Mouse (Mus musculus): ENCODE data around the gene Piwil1.
A peak's percentile ranks its signal among the peaks of the same experiment; 100 is the strongest.
"Not testable (repeated sequence)": the region's sequence is repeated elsewhere in the genome, so short reads cannot be mapped to it uniquely, and the experiment has no call there.

Piwil1 gene

DNA sequence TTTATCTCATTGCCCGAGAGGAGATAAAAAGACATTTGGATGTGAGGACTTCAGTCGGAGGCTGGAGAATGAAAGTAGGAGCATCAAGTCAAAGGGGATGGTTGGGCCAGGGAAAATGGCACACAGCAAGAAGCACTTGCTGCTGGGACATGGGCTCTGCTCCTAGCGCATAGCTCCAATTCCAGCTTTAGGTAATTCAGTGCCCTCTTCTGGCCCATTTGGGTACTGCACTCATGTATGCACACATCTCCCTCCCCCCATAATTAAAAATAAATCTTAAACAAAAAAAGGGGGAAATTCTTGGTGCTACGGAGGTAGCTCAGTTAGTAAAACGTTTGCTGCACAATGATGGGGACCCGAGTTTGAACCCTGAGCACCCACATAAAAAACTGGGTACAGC, 9.5 kb downstream of the Piwil1 start:
- DNase-seq = peak; percentile 50 to 60

- no peak for DNase-seq
Observed at GRCm38 (mm10) chr5:128715171-128715570, 12.8 kb downstream of the Piwil1 start.

DNA sequence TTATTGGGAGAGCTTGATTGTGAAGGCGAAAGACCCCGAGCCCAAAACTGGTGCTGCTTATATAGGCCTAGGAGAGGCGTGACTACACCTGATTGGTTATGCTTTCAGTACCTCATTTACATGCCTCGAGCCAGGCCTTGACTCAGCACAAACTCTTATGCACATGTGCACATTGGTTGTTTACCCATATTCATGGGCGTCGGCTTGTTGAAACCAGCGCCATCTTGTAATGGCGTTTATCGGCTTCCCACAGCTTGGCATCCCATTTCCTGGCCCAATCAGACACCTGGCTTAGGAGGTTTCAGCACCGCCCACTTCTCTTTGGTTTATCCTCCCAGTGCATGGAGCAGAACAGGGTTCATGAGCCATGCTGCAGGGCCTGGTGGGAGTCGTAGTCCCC, 18.1 kb downstream of the Piwil1 start:
- not testable (repeated sequence) for DNase-seq

DNA sequence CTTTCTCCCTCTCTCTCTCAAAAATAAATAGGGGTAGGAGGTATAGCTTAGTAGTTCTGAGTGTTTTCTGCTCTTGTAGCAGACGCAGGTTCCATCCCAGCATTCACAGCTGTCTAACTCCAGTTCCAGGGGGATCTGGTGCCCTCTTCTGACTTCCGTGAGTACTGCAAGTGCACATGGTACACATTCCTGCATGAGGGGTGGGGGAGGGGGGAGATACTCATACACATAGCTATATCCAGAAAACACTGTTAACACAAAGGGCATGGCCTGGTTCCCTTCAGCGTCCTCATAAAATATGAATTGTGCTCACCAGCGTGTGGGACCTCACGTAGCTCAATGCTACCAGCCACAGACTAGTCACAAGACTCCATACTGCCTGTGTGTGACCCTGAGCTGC, 27.0 kb downstream of the Piwil1 start:
- peak in 1 of 2 experiments; percentile 32 for DNase-seq

- peak; percentile 82 to 84 for DNase-seq
Observed at GRCm38 (mm10) chr5:128730634-128731033, 28.3 kb downstream of the Piwil1 start.

GRCm38 (mm10) chr5:128732416-128733014, 30.2 kb downstream of the Piwil1 start:
- DNase-seq = peak; percentile 36 to 55

DNA sequence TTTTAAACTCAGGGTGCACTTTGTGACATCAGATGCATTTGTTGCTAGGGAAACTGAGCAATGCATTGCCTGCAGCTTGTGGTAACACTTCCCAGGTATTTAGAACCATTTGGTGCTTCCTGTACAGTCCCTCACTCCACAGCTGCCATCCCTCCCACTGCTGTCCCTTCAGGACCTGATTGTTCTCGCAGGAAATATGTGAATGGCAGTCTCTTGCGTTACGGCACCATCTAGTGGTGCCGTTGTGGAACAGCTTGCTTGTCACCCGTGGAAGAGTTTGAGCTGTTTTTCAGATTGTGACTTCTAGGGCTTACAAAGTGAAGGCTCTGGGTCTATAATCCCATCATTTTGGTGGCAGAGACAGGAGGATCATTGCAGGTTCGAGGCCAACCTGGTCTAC, 31.6 kb downstream of the Piwil1 start:
- DNase-seq = peak; percentile 72

GRCm38 (mm10) chr5:128735921-128736320, 33.6 kb downstream of the Piwil1 start:
- no peak for DNase-seq

GRCm38 (mm10) chr5:128739168-128739837, 37.0 kb downstream of the Piwil1 start:
- DNase-seq = no peak

DNA sequence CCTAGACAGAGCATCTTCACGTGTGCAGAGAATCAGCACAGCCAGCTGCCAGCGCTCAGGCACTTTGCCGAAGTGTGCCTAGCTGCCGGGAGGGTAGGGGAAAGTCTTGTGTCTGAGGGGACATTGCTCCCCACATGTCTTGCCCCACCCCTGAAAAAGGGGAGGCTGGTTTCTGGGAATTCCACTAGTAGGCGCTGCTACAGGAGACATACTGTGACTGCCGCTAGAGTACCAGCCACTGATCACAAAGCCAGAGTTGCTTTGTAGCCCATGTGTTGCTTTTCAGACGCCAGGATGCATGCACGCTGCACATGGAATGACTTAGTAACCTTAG, 37.5 kb downstream of the Piwil1 start:
- no peak for DNase-seq

DNA sequence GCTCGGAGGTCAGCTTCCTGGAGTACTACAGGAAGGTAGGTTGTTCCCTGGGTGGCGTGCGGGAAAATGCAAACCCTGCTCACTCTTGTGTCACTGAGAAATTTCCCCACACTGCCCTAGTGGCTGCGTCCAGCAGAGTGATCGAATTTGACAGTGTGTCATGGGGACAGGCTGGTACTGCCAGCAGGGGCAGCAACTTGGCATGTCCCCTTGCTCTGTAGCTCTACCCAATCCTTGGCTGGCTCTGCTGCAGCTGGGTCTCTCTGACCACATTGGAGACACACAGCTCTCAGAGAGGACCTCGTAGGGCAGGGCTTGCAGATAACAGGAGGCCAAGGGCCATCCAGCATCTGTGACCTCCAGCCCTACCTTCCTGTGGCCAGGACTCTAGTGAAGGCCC, 42.0 kb downstream of the Piwil1 start:
- DNase-seq = peak; percentile 47 to 57

DNA sequence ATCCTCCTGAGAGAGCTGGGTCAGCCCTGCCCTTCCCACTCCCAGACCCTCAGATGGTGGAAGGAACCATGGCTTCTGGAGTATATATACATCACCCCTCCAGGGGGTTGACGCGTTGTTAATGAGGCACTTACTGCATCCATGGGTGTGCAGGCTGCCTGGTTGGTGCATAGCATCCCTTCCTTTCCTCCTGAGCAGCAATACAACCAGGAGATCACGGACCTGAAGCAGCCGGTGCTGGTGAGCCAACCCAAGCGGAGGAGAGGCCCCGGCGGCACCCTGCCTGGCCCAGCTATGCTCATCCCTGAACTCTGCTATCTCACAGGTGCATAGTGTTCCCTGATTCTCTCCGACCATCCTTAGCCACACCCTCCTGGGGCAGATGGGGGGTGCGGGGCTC, 42.9 kb downstream of the Piwil1 start:
- DNase-seq = no peak

DNA sequence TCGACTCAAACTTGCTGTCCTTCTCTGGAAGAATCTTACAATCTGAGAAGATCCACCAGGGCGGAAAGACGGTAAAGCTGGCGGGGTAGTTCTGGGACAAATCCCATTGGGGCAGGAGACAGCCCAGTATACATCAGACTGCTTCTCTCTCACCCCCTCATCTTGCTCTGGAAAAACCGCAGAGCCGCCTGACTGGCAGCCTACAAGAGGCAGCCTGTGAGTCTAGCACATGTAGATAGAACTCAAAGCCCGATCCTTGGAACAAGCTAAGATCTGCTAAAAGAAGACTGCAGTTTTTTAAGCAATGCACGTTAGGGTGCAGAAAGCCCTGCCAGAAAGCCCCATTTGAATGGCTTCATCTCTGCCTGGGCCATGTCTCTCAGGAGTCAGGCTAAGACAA, 43.9 kb downstream of the Piwil1 start:
- DNase-seq = no peak

DNA sequence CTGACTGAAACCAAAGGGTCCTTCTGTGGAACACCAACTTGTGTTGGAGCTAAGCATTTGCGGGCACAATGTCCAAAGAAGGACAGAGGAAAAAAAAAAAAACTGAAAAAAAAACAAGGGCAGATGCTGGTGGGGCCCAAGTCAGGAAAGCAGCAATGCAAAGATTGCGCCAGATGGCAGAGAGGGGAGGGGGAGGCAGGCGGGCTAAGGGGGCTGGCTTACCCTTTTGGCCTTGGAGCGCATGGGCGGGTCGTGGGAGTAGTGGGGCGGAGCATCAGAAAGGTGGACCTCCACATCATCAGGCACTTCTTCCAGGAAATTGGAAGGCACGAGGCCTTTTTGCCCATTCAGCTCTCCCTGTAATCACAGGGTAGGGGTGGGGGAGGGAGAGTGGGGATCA, 58.8 kb downstream of the Piwil1 start:
- peak; percentile 23 to 50 for DNase-seq

DNA sequence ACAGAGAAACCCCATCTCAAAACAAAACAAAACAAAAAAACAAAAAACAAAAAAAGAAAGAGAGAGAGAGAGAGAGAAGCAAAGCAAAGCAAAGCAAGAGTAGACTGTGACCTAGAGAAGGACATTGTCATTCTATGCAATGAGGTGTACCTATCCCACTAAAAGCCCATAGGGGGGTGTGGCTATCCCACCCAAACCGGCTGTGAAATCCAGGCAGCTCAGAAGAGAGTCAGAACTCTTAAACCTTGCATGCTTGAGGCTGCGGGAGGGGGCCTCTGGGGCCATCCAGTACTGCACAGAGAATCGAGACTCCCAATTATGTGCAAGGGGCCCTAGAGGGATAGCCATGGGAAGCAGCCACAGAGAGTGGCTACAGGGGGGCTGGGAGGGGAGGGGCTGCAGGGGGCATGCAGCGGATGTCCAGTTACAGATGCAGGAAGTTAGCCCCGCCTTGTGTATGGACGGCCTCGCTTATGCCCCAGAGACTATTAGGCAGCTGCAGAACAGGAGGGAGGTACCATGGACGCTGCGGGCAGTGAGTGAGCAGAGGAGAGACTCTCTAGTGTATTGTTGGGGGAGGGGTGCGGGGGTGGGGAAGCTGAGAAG, 66.8 kb downstream of the Piwil1 start:
- no peak for DNase-seq

DNA sequence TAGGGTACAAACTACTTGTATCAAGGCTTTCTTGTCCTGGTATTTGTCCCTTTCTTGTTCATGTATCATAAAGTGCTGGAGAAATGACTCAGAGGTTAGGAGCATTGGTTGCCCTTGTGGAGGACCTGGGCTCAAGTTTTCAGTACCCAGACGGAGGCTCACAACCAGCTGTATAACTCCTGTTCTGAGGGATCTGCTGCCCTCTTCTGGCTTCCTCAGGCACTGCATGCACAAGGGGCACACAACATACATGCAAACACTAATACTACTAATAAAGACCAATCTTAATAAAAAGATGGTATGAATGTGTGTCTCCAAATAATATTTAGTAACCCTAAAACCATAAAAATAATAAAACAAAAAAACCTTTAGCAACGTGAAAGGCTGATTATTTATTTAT, 74.1 kb downstream of the Piwil1 start:
- no peak for DNase-seq

DNA sequence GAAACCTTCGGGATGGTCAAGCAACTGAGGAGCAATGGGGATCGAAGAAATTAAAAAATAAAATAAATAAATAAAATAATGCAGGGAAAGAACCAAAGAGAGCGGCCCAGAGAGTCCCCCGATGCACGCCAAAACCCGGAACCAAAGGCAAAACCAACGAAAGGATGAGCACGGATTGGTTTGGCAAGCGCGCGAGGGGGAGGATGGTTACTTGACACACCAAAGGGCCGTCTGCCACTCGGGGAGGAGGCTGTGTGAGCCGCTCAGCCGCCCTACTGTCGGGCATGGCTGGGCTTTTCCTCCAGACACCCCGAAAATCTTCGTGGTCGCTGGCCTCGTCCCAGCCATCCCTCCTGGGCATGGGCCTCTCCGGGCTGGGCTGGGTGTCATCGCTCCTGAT, 79.3 kb downstream of the Piwil1 start:
- DNase-seq = peak; percentile 23 to 33

GRCm38 (mm10) chr5:128800592-128800991, 98.3 kb downstream of the Piwil1 start:
- DNase-seq = peak; percentile 82 to 89
